Mouse (Mus musculus) kidney, embryonic 16.5 days (tissue): ENCODE data around the gene Lpp. TPM values are rescaled to one million over a fixed set of nuclear protein-coding genes. Genes with fewer than 3 reads are reported as not detected.
"Not testable (repeated sequence)": the region's sequence is repeated elsewhere in the genome, so short reads cannot be mapped to it uniquely, and the experiment has no call there.

Experiments used
- ATAC-seq: fragments of 200-750 bp; cut with Nextera tagmentation; 2 replicates; pipeline ENCODE4 v1.8.0; 2017; ENCODE audit warnings: moderate TSS enrichment; ENCODE audit not compliant: low FRiP score, low TSS enrichment
- H3K27ac ChIP-seq: fragments of 300-500 bp; sonication (generic); 2 replicates; pipeline ENCODE4 v1.5.1; 2014; ENCODE audit warnings: low read length
- H3K27me3 ChIP-seq: fragments of 300-500 bp; sonication (generic); 2 replicates; pipeline ENCODE4 v1.6.1; 2014; ENCODE audit warnings: low read length, control low read depth, mixed read lengths; ENCODE audit not compliant: insufficient read depth
- H3K36me3 ChIP-seq: fragments of 300-500 bp; sonication (generic); 2 replicates; pipeline ENCODE4 v1.6.1; 2014; ENCODE audit warnings: low read length, control low read depth, mixed read lengths; ENCODE audit not compliant: insufficient read depth
- H3K4me1 ChIP-seq: fragments of 300-500 bp; sonication (generic); 2 replicates; pipeline ENCODE4 v1.6.1; 2014; ENCODE audit warnings: low read length, control low read depth, mixed read lengths; ENCODE audit not compliant: insufficient read depth
- H3K4me2 ChIP-seq: fragments of 300-500 bp; sonication (generic); replicated peaks from 2 replicates; pipeline ENCODE4 v1.6.1; 2014; ENCODE audit warnings: low read depth, low read length
- H3K4me3 ChIP-seq: fragments of 300-500 bp; sonication (generic); 2 replicates; pipeline ENCODE4 v1.5.1; 2014; ENCODE audit warnings: mild to moderate bottlenecking, low read length
- H3K9ac ChIP-seq: fragments of 300-500 bp; sonication (generic); replicated peaks from 2 replicates; pipeline ENCODE4 v1.6.1; 2014; ENCODE audit warnings: low read length
- H3K9me3 ChIP-seq: fragments of 300-500 bp; sonication (generic); 2 replicates; pipeline ENCODE4 v1.6.1; 2016; ENCODE audit warnings: low read length, control low read depth
- WGBS: fragments of 180-500 bp; shearing (Covaris S2); extraction: QIAGEN DNeasy Blood & Tissue Kit; methylation state at CpG from one replicate; pipeline ENCODE4 v1.1.7; 2014; 5-methylcytosine and 5-hydroxymethylcytosine counted together
- polyA plus RNA-seq: library from polyadenylated mRNA; unstranded; fragments of >200 nt; fragmentation: Nextera tagmentation; extraction: Ambion mirVana; gene quantifications from 2 replicates; pipeline ENCODE4 v1.2.1, GENCODE M21; 2015

The Lpp gene
- polyA plus RNA-seq, 1 experiment from 2014 or later = 54.0 TPM

DNA sequence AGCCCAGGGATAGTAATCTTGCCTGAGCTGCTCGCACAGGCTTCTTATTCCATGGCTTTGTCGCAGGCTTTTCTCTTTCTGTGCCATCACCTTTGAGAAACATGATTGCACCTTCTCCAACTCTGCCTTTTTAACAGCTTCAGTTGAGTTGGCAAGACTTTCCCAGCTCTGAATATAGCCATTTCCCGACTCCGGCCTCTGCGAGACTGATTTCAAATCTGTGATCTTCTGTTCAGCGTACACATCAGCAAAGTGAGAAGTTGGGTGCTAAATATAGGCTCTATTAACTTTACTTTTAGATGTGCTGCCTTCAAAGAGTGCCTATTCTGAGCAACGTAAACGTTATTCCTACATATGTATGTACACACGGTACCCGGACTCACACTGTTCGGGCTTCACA lies 597.0 kb downstream of the Lpp start:
- 91% methylated on average over 11 of the region's 11 CpGs for WGBS
- H3K9me3 ChIP-seq = no peaks in the 10 kb centered on the region
- H3K27me3 ChIP-seq = no peaks in the 10 kb centered on the region
- no peak overlapping the region for H3K9ac ChIP-seq
- no peak overlapping the region for H3K27ac ChIP-seq
- 0 out of 2 replicates have a peak, but pooled peaks cover 5% of the 10 kb centered on the region for H3K4me1 ChIP-seq
- no peak for ATAC-seq
- no peak overlapping the region for H3K4me3 ChIP-seq
- H3K36me3 ChIP-seq = no peaks in the 10 kb centered on the region
- H3K4me2 ChIP-seq = no peak overlapping the region

GRCm38 (mm10) chr16:24991059-24991541 lies 597.8 kb downstream of the Lpp start:
- Histone ChIP-seq H3K27ac (no peak overlapping the region), H3K4me3 (no peak overlapping the region), H3K4me1 (0 out of 2 replicates have a peak, but pooled peaks cover 5% of the 10 kb centered on the region), H3K4me2 (no peak overlapping the region), H3K36me3 (no peaks in the 10 kb centered on the region), H3K9me3 (no peaks in the 10 kb centered on the region), H3K27me3 (no peaks in the 10 kb centered on the region), H3K9ac (no peak overlapping the region)
- ATAC-seq = no peak
- WGBS = 85% methylated on average over 10 of the region's 10 CpGs

GRCm38 (mm10) chr16:24991995-24992394 lies 598.7 kb downstream of the Lpp start:
- H3K9me3 ChIP-seq = no peaks in the 10 kb centered on the region
- H3K4me1 ChIP-seq = 0 out of 2 replicates have a peak, but pooled peaks cover 5% of the 10 kb centered on the region
- 0 out of 2 replicates have a peak overlapping the region, but pooled peaks have one; percentile 53 for H3K27ac ChIP-seq
- no peak overlapping the region for H3K4me3 ChIP-seq
- no peak overlapping the region for H3K4me2 ChIP-seq
- H3K9ac ChIP-seq = no peak overlapping the region
- H3K27me3 ChIP-seq = no peaks in the 10 kb centered on the region
- H3K36me3 ChIP-seq = no peaks in the 10 kb centered on the region
- ATAC-seq = no peak
- WGBS = 65% methylated on average over 3 of the region's 3 CpGs

DNA sequence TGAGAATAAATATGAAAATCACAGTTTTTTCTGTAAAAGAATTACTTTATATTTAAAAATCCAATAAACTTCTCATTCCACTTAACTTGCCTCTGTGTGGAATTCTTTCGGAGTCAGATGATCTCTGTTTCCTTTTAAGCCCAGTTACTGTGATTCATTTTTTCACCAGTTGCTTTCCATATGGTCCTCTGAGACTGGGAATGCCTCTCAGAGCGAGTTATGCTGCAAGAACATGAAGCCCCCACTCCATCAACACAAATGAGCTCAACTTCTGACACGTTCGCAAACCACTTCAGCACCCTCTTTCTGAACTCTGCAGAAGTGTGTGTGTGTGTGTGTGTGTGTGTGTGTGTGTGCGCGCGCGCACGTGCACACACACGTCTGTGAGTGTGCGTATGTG lies 599.2 kb downstream of the Lpp start:
- WGBS = 88% methylated on average over 11 of the region's 11 CpGs
- no peaks in the 10 kb centered on the region for H3K9me3 ChIP-seq
- ATAC-seq = no peak
- H3K9ac ChIP-seq = no peak overlapping the region
- H3K27me3 ChIP-seq = no peaks in the 10 kb centered on the region
- H3K4me2 ChIP-seq = no peak overlapping the region
- no peak overlapping the region for H3K4me3 ChIP-seq
- no peaks in the 10 kb centered on the region for H3K36me3 ChIP-seq
- 0 out of 2 replicates have a peak, but pooled peaks cover 5% of the 10 kb centered on the region for H3K4me1 ChIP-seq
- H3K27ac ChIP-seq = peak overlapping the region; percentile 8; the same call in 1 of the 2 replicates

GRCm38 (mm10) chr16:25010980-25011877 lies 617.9 kb downstream of the Lpp start:
- WGBS = 51% methylated on average over 5 of the region's 5 CpGs
- H3K27ac ChIP-seq = 0 out of 2 replicates have a peak overlapping the region, but pooled peaks have one; percentile 13

GRCm38 (mm10) chr16:25012938-25013337 lies 619.6 kb downstream of the Lpp start:
- WGBS = 86% methylated on average over 3 of the region's 3 CpGs
- no peak overlapping the region for H3K4me3 ChIP-seq
- H3K27ac ChIP-seq = no peak overlapping the region
- no peaks in the 10 kb centered on the region for H3K27me3 ChIP-seq
- H3K36me3 ChIP-seq = no peaks in the 10 kb centered on the region
- no peaks in the 10 kb centered on the region for H3K9me3 ChIP-seq
- peaks cover 13% of the 10 kb centered on the region; the same call in 1 of the 2 replicates for H3K4me1 ChIP-seq
- ATAC-seq = no peak
- no peak overlapping the region for H3K9ac ChIP-seq
- H3K4me2 ChIP-seq = no peak overlapping the region

More at GRCm38 (mm10) chr16:25010980-25011877, 617.9 kb downstream of the Lpp start:
- H3K9ac ChIP-seq = no peak overlapping the region
- no peak overlapping the region for H3K4me2 ChIP-seq
- ATAC-seq = no peak
- no peaks in the 10 kb centered on the region for H3K27me3 ChIP-seq
- H3K4me3 ChIP-seq = no peak overlapping the region
- no peaks in the 10 kb centered on the region for H3K9me3 ChIP-seq
- no peaks in the 10 kb centered on the region for H3K36me3 ChIP-seq
- H3K4me1 ChIP-seq = peaks cover 10% of the 10 kb centered on the region; the same call in 1 of the 2 replicates

- Histone ChIP-seq H3K9ac (no peak overlapping the region), H3K27ac (no peak overlapping the region), H3K4me3 (no peak overlapping the region), H3K4me2 (no peak overlapping the region), H3K27me3 (no peaks in the 10 kb centered on the region), H3K9me3 (no peaks in the 10 kb centered on the region), H3K36me3 (no peaks in the 10 kb centered on the region), H3K4me1 (peaks cover 12% of the 10 kb centered on the region; the same call in 1 of the 2 replicates)
- no peak for ATAC-seq
- WGBS = 77% methylated on average over 4 of the region's 4 CpGs
Observed at GRCm38 (mm10) chr16:25016261-25016836, 623.0 kb downstream of the Lpp start.

DNA sequence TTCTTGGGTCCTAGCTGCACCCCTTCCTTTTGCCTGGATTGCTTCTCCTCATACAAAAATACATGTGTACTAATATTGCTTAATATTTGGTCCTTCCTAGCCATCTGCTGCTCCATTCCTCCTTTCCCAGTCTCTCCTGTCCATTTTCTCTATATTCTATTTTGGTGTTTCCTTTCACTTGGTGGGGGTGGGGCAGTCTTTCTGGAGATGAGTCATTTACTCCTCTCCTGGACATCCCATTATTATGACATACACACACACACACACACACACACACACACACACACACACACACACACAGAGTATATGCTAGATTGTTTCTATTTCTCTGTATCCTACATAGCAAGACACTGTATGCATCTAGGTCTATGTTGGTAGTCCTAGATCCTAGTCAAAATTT lies 623.7 kb downstream of the Lpp start:
- Histone ChIP-seq H3K27ac (no peak overlapping the region), H3K9me3 (no peaks in the 10 kb centered on the region), H3K4me2 (no peak overlapping the region), H3K4me1 (peaks cover 9% of the 10 kb centered on the region; the same call in 1 of the 2 replicates), H3K36me3 (no peaks in the 10 kb centered on the region), H3K4me3 (no peak overlapping the region), H3K9ac (no peak overlapping the region), H3K27me3 (no peaks in the 10 kb centered on the region)
- ATAC-seq = no peak

- not testable (repeated sequence) for H3K4me2 ChIP-seq, H3K9me3 ChIP-seq, H3K27me3 ChIP-seq, H3K9ac ChIP-seq, H3K27ac ChIP-seq, H3K4me3 ChIP-seq, H3K36me3 ChIP-seq, H3K4me1 ChIP-seq, ATAC-seq
- WGBS = 74% methylated on average over 2 of the region's 2 CpGs
Observed at GRCm38 (mm10) chr16:25021743-25022359, 628.5 kb downstream of the Lpp start.
